Comparison of ENCODE assay signal across 25 mouse cellular contexts in the genomic region with DNA sequence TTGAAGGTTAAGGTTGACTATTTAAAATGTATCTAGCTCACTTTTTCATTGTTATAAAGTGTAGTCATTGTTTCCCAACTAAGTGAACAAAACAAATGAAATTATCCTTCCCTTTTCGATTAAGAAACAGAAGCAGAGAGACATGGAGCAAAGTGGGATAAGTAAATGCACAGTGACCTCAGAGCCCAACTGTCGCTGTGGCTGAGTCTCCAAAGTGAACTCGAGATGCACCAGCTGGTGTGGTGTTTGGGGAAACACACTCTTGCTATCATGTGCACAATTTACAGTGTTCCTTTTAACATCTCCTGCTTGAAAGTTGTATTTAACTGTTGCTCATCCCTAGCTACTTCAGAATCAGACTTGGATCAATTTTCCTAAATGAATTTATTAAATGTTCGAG. TPM values are rescaled to one million over a fixed set of nuclear protein-coding genes. Genes with fewer than 3 reads are reported as not detected.
DNase-seq lines count a peak whose midpoint lies in the region; ATAC-seq lines count a peak whose summit lies in the region.
"Had no signal": no experiment of that assay in that cellular context is flagged by ENCODE, and none has a peak within 500 bp of the region (broad histone marks: within the 10 kb centered on the region; RNA-seq: fewer than 3 reads in every experiment).

No protein-coding gene starts in this region.

- no peak overlapping the region for H3K9ac ChIP-seq in kidney, embryonic 15.5 days
- no peak overlapping the region for H3K9ac ChIP-seq in lung, embryonic 16.5 days (ENCODE audit: low read length)
- H3K9ac ChIP-seq: embryonic facial prominence, embryonic 13.5 days; embryonic facial prominence, embryonic 15.5 days; forebrain, embryonic 12.5 days had no signal

- H3K4me2 ChIP-seq in kidney, embryonic 15.5 days: no peak overlapping the region
- no peak overlapping the region for H3K4me2 ChIP-seq in lung, embryonic 16.5 days (ENCODE audit: low read depth, low read length)
- H3K4me2 ChIP-seq: embryonic facial prominence, embryonic 13.5 days; embryonic facial prominence, embryonic 15.5 days; forebrain, embryonic 12.5 days had no signal

- no peaks in the 10 kb centered on the region for H3K9me3 ChIP-seq in kidney, embryonic 15.5 days (replicated peaks)
- H3K9me3 ChIP-seq in lung, embryonic 16.5 days (ENCODE audit: control insufficient read depth, low read length): no peaks in the 10 kb centered on the region
- H3K9me3 ChIP-seq: embryonic facial prominence, embryonic 13.5 days; embryonic facial prominence, embryonic 15.5 days; forebrain, embryonic 10.5 days; forebrain, embryonic 12.5 days had no signal

- DNase-seq in kidney, postnatal 4 days: peak; percentile 7 to 10
- DNase-seq in lung, postnatal 14 days: no peak
- DNase-seq in lung, postnatal 10 days: peak; percentile 14
- DNase-seq in lung, adult 18-20 months: no peak
- peak; percentile 16 for DNase-seq in lung, postnatal 36 days
- DNase-seq in embryo, embryonic 9.5 days (ENCODE audit: extremely low spot score): no peak
- DNase-seq: adrenal gland, adult 8-10 months; adrenal gland, postnatal 14 days; adrenal gland, postnatal 36 days; cerebellum, adult 11-12 months; cerebellum, adult 2 months; cerebellum, adult 9-10 months; cerebellum, postnatal 10 days; cerebellum, postnatal 25 days had no signal

- no peaks in the 10 kb centered on the region for H3K36me3 ChIP-seq in kidney, embryonic 15.5 days
- no peaks in the 10 kb centered on the region for H3K36me3 ChIP-seq in lung, embryonic 16.5 days (ENCODE audit: control insufficient read depth, insufficient read depth, low read length)
- H3K36me3 ChIP-seq: embryonic facial prominence, embryonic 13.5 days; embryonic facial prominence, embryonic 15.5 days; forebrain, embryonic 10.5 days; forebrain, embryonic 12.5 days had no signal

- no peaks in the 10 kb centered on the region for H3K4me1 ChIP-seq in kidney, embryonic 15.5 days
- H3K4me1 ChIP-seq in lung, embryonic 16.5 days (replicated peaks; ENCODE audit: control insufficient read depth, insufficient read depth, low read length): no peaks in the 10 kb centered on the region
- H3K4me1 ChIP-seq: embryonic facial prominence, embryonic 13.5 days; embryonic facial prominence, embryonic 15.5 days; forebrain, embryonic 10.5 days; forebrain, embryonic 12.5 days had no signal

- H3K4me3 ChIP-seq in kidney, embryonic 15.5 days (replicated peaks): no peak overlapping the region
- no peak overlapping the region for H3K4me3 ChIP-seq in lung, embryonic 16.5 days (ENCODE audit: low read length)
- H3K4me3 ChIP-seq: embryonic facial prominence, embryonic 13.5 days; embryonic facial prominence, embryonic 15.5 days; erythroblast, embryonic 14.5 days; forebrain, embryonic 10.5 days; forebrain, embryonic 12.5 days had no signal

- H3K27ac ChIP-seq in kidney, embryonic 15.5 days: no peak overlapping the region
- no peak overlapping the region for H3K27ac ChIP-seq in lung, embryonic 16.5 days (ENCODE audit: low read length)
- H3K27ac ChIP-seq: embryonic facial prominence, embryonic 13.5 days; embryonic facial prominence, embryonic 15.5 days; forebrain, embryonic 10.5 days; forebrain, embryonic 12.5 days had no signal

- WGBS in kidney, embryonic 15.5 days: 57% methylated on average over 4 of the region's 4 CpGs
- 47% methylated on average over 4 of the region's 4 CpGs for WGBS in lung, embryonic 16.5 days

- H3K27me3 ChIP-seq in kidney, embryonic 15.5 days: no peaks in the 10 kb centered on the region
- no peaks in the 10 kb centered on the region for H3K27me3 ChIP-seq in lung, embryonic 16.5 days (ENCODE audit: control insufficient read depth, insufficient read depth, low read depth, low read length)
- H3K27me3 ChIP-seq: embryonic facial prominence, embryonic 13.5 days; embryonic facial prominence, embryonic 15.5 days; forebrain, embryonic 12.5 days; Patski had no signal

- no peak for ATAC-seq in kidney, embryonic 15.5 days (replicated peaks; ENCODE audit: low FRiP score)
- ATAC-seq in lung, embryonic 16.5 days (ENCODE audit: low read depth): peak; percentile 47; the same call in 1 of the 2 replicates
- ATAC-seq: activated CD4-positive, CD25-positive, alpha-beta regulatory T cell, adult 4 months; forebrain, embryonic 14.5 days; forebrain, embryonic 16.5 days; Patski had no signal

RNA-seq across cellular contexts. Expression of gene Col5a2, which starts 47.4 kb away (rescaled TPM):
- polyA plus RNA-seq in kidney, embryonic 15.5 days (2015; fragmentation: Nextera tagmentation; extraction: Ambion mirVana): 42.6 and 47.9 TPM in 2 replicates
- polyA plus RNA-seq in lung, embryonic 16.5 days (2015; fragmentation: Nextera tagmentation; extraction: Ambion mirVana): 77.4 and 83.7 TPM in 2 replicates

Comparison
In these comparisons a context has a peak if more than half of its experiments do, and no peak if none do; other contexts are left out.
1. DNase-seq: peak in kidney, postnatal 4 days (2 of 2), lung, postnatal 10 days (single experiment) and lung, postnatal 36 days (single experiment); none in lung, postnatal 14 days (single experiment), lung, adult 18-20 months (0 of 2) and embryo, embryonic 9.5 days (single experiment).